Mouse (Mus musculus) lung, embryonic 16.5 days (tissue): ENCODE measurements at regions not wholly inside any gene's neighbourhood (a gene's known extent, or its start where the extent isn't known, plus 50 kb on each side); places are given as distances from the start of the nearest gene placed in this dataset.

Experiments
- ATAC-seq: fragments of 200-750 bp; cut with Nextera tagmentation; 2 replicates; pipeline ENCODE4 v1.8.0; 2017; ENCODE audit warnings: low read depth, mild to moderate bottlenecking, moderate library complexity
- H3K27ac ChIP-seq: fragments of 300-500 bp; sonication (generic); 2 replicates; pipeline ENCODE4 v1.5.1; 2014; ENCODE audit warnings: mild to moderate bottlenecking, control low read depth, low read length
- H3K27me3 ChIP-seq: fragments of 300-500 bp; sonication (generic); 2 replicates; pipeline ENCODE4 v1.6.1; 2014; ENCODE audit warnings: low read depth, low read length, mixed read lengths; ENCODE audit not compliant: control insufficient read depth, insufficient read depth
- H3K36me3 ChIP-seq: fragments of 300-500 bp; sonication (generic); 2 replicates; pipeline ENCODE4 v1.6.1; 2014; ENCODE audit warnings: low read length; ENCODE audit not compliant: control insufficient read depth, insufficient read depth
- H3K4me1 ChIP-seq: fragments of 300-500 bp; sonication (generic); replicated peaks from 2 replicates; pipeline ENCODE4 v1.6.1; 2014; ENCODE audit warnings: low read length, mixed read lengths; ENCODE audit not compliant: control insufficient read depth, insufficient read depth
- H3K4me2 ChIP-seq: fragments of 300-500 bp; sonication (generic); 2 replicates; pipeline ENCODE4 v1.6.1; 2014; ENCODE audit warnings: low read depth, low read length, control low read depth
- H3K4me3 ChIP-seq: fragments of 300-500 bp; sonication (generic); 2 replicates; pipeline ENCODE4 v1.5.1; 2014; ENCODE audit warnings: mild to moderate bottlenecking, low read length, control low read depth
- H3K9ac ChIP-seq: fragments of 300-500 bp; sonication (generic); 2 replicates; pipeline ENCODE4 v1.6.1; 2014; ENCODE audit warnings: low read length, control low read depth
- H3K9me3 ChIP-seq: fragments of 300-500 bp; sonication (generic); 2 replicates; pipeline ENCODE4 v1.6.1; 2016; ENCODE audit warnings: low read length; ENCODE audit not compliant: control insufficient read depth
- WGBS: fragments of 180-500 bp; shearing (Covaris S2); extraction: QIAGEN DNeasy Blood & Tissue Kit; methylation state at CpG from one replicate; pipeline ENCODE4 v1.1.7; 2014; 5-methylcytosine and 5-hydroxymethylcytosine counted together

GRCm38 (mm10) chr12:96154095-96154494 lies 462.1 kb downstream of the Flrt2 start:
- Histone ChIP-seq H3K4me3 (no peak overlapping the region), H3K27ac (no peak overlapping the region), H3K36me3 (no peaks in the 10 kb centered on the region), H3K4me1 (no peaks in the 10 kb centered on the region), H3K9me3 (no peaks in the 10 kb centered on the region), H3K9ac (no peak overlapping the region), H3K4me2 (no peak overlapping the region), H3K27me3 (no peaks in the 10 kb centered on the region)
- no peak for ATAC-seq
- WGBS, result 61% methylated on average over 3 of the region's 3 CpGs

GRCm38 (mm10) chr12:96167551-96167950 lies 475.5 kb downstream of the Flrt2 start:
- no peak overlapping the region for H3K4me2 ChIP-seq
- H3K9ac ChIP-seq, result no peak overlapping the region
- no peaks in the 10 kb centered on the region for H3K9me3 ChIP-seq
- no peak for ATAC-seq
- no peaks in the 10 kb centered on the region for H3K27me3 ChIP-seq
- no peak overlapping the region for H3K27ac ChIP-seq
- no peak overlapping the region for H3K4me3 ChIP-seq
- WGBS, result 59% methylated on average over 1 of the region's 1 CpGs
- no peaks in the 10 kb centered on the region for H3K4me1 ChIP-seq
- H3K36me3 ChIP-seq, result no peaks in the 10 kb centered on the region

- 52% methylated on average over 1 of the region's 1 CpGs for WGBS
- H3K9ac ChIP-seq, result no peak overlapping the region
- H3K36me3 ChIP-seq, result no peaks in the 10 kb centered on the region
- ATAC-seq, result no peak
- no peaks in the 10 kb centered on the region for H3K9me3 ChIP-seq
- no peaks in the 10 kb centered on the region for H3K27me3 ChIP-seq
- H3K4me3 ChIP-seq, result no peak overlapping the region
- no peak overlapping the region for H3K4me2 ChIP-seq
- no peaks in the 10 kb centered on the region for H3K4me1 ChIP-seq
- H3K27ac ChIP-seq, result no peak overlapping the region
Observed at GRCm38 (mm10) chr12:96198928-96199327, 506.9 kb downstream of the Flrt2 start.

- H3K4me1 ChIP-seq, result no peaks in the 10 kb centered on the region
- no peaks in the 10 kb centered on the region for H3K9me3 ChIP-seq
- H3K9ac ChIP-seq, result no peak overlapping the region
- WGBS, result 92% methylated on average over 1 of the region's 1 CpGs
- H3K4me2 ChIP-seq, result no peak overlapping the region
- no peaks in the 10 kb centered on the region for H3K36me3 ChIP-seq
- ATAC-seq, result no peak
- no peak overlapping the region for H3K27ac ChIP-seq
- H3K27me3 ChIP-seq, result no peaks in the 10 kb centered on the region
- no peak overlapping the region for H3K4me3 ChIP-seq
Observed at GRCm38 (mm10) chr12:96201855-96202254, 509.8 kb downstream of the Flrt2 start.

- ATAC-seq, result no peak
- Histone ChIP-seq H3K27me3 (no peaks in the 10 kb centered on the region), H3K9me3 (no peaks in the 10 kb centered on the region), H3K4me3 (no peak overlapping the region), H3K4me2 (no peak overlapping the region), H3K4me1 (no peaks in the 10 kb centered on the region), H3K27ac (no peak overlapping the region), H3K9ac (no peak overlapping the region), H3K36me3 (no peaks in the 10 kb centered on the region)
- WGBS, result 71% methylated on average over 1 of the region's 1 CpGs
Observed at GRCm38 (mm10) chr12:96226446-96226845, 534.4 kb downstream of the Flrt2 start.

- Histone ChIP-seq H3K4me1 (no peaks in the 10 kb centered on the region), H3K4me3 (no peak overlapping the region), H3K27ac (no peak overlapping the region), H3K9me3 (no peaks in the 10 kb centered on the region), H3K36me3 (no peaks in the 10 kb centered on the region), H3K4me2 (no peak overlapping the region), H3K9ac (no peak overlapping the region), H3K27me3 (no peaks in the 10 kb centered on the region)
- 89% methylated on average over 3 of the region's 3 CpGs for WGBS
- no peak for ATAC-seq
Observed at GRCm38 (mm10) chr12:96228714-96229113, 536.7 kb downstream of the Flrt2 start.

GRCm38 (mm10) chr12:96235510-96235909 lies 543.5 kb downstream of the Flrt2 start:
- Histone ChIP-seq H3K9ac (no peak overlapping the region), H3K4me2 (no peak overlapping the region), H3K36me3 (no peaks in the 10 kb centered on the region), H3K4me3 (no peak overlapping the region), H3K27me3 (no peaks in the 10 kb centered on the region), H3K4me1 (no peaks in the 10 kb centered on the region), H3K9me3 (no peaks in the 10 kb centered on the region), H3K27ac (no peak overlapping the region)
- WGBS, result 75% methylated on average over 1 of the region's 1 CpGs
- no peak for ATAC-seq

GRCm38 (mm10) chr12:96235996-96236525 lies 544.0 kb downstream of the Flrt2 start:
- no peaks in the 10 kb centered on the region for H3K4me1 ChIP-seq
- H3K9me3 ChIP-seq, result no peaks in the 10 kb centered on the region
- no peak overlapping the region for H3K9ac ChIP-seq
- H3K27ac ChIP-seq, result no peak overlapping the region
- 52% methylated on average over 3 of the region's 3 CpGs for WGBS
- no peak overlapping the region for H3K4me2 ChIP-seq
- H3K27me3 ChIP-seq, result no peaks in the 10 kb centered on the region
- H3K36me3 ChIP-seq, result no peaks in the 10 kb centered on the region
- ATAC-seq, result no peak
- H3K4me3 ChIP-seq, result no peak overlapping the region

- no peaks in the 10 kb centered on the region for H3K27me3 ChIP-seq
- WGBS, result 17% methylated on average over 2 of the region's 2 CpGs
Observed at GRCm38 (mm10) chr12:96239642-96240041, 547.6 kb downstream of the Flrt2 start.

GRCm38 (mm10) chr12:96261978-96262377 lies 570.0 kb downstream of the Flrt2 start:
- 39% methylated on average over 4 of the region's 4 CpGs for WGBS
- no peak overlapping the region for H3K4me3 ChIP-seq
- no peaks in the 10 kb centered on the region for H3K9me3 ChIP-seq
- no peaks in the 10 kb centered on the region for H3K4me1 ChIP-seq
- no peaks in the 10 kb centered on the region for H3K27me3 ChIP-seq
- H3K36me3 ChIP-seq, result no peaks in the 10 kb centered on the region
- no peak overlapping the region for H3K9ac ChIP-seq
- no peak overlapping the region for H3K4me2 ChIP-seq
- no peak overlapping the region for H3K27ac ChIP-seq
- ATAC-seq, result no peak

More at GRCm38 (mm10) chr12:96239642-96240041, 547.6 kb downstream of the Flrt2 start:
- no peaks in the 10 kb centered on the region for H3K9me3 ChIP-seq
- ATAC-seq, result no peak
- no peak overlapping the region for H3K4me3 ChIP-seq
- H3K4me1 ChIP-seq, result no peaks in the 10 kb centered on the region
- H3K9ac ChIP-seq, result no peak overlapping the region
- no peak overlapping the region for H3K4me2 ChIP-seq
- no peak overlapping the region for H3K27ac ChIP-seq
- no peaks in the 10 kb centered on the region for H3K36me3 ChIP-seq
